Comparison of ENCODE assay signal across 16 mouse cellular contexts in genomic region chr10:114799481-114799880, GRCm38 (mm10). TPM values are rescaled to one million over a fixed set of nuclear protein-coding genes. Genes with fewer than 3 reads are reported as not detected.
DNase-seq lines count a peak whose midpoint lies in the region; ATAC-seq and TF ChIP-seq lines count a peak whose summit lies in the region.
"Had no signal": no experiment of that assay in that cellular context is flagged by ENCODE, and none has a peak within 500 bp of the region (broad histone marks: within the 10 kb centered on the region; RNA-seq: fewer than 3 reads in every experiment).

No protein-coding gene starts in this region.

- no peaks in the 10 kb centered on the region for H3K36me3 ChIP-seq in embryonic facial prominence, embryonic 13.5 days
- no peaks in the 10 kb centered on the region for H3K36me3 ChIP-seq in embryonic facial prominence, embryonic 10.5 days (replicated peaks)
- no peaks in the 10 kb centered on the region for H3K36me3 ChIP-seq in hindbrain, embryonic 16.5 days (ENCODE audit: control insufficient read depth, insufficient read depth, low read length)
- no peaks in the 10 kb centered on the region for H3K36me3 ChIP-seq in neural tube, embryonic 15.5 days
- H3K36me3 ChIP-seq: heart, embryonic 13.5 days; stomach, embryonic 15.5 days had no signal

- intact Hi-C loops in left cerebral cortex, adult 2 months (cut with DNase I): loop anchor here (5.0 kb wide), 1 partner anchor 62 kb away; no protein-coding TSS in a partner anchor
- intact Hi-C loops in left cerebral cortex, postnatal 25 days (cut with DNase I): no loop called here

- H3K9me3 ChIP-seq in embryonic facial prominence, embryonic 13.5 days: no peaks in the 10 kb centered on the region
- H3K9me3 ChIP-seq in embryonic facial prominence, embryonic 10.5 days: no peaks in the 10 kb centered on the region
- H3K9me3 ChIP-seq in hindbrain, embryonic 16.5 days (ENCODE audit: control insufficient read depth, low read length): no peaks in the 10 kb centered on the region
- no peaks in the 10 kb centered on the region for H3K9me3 ChIP-seq in neural tube, embryonic 15.5 days (replicated peaks)
- H3K9me3 ChIP-seq: forebrain, embryonic 13.5 days; heart, embryonic 13.5 days; stomach, embryonic 15.5 days had no signal

- DNase-seq in embryonic facial prominence, embryonic 10.5 days (ENCODE audit: low spot score): no peak
- no peak for DNase-seq in left cerebral cortex, adult 2 months (ENCODE audit: extremely low spot score in 1 of 2, low spot score in 2 of 2)
- no peak for DNase-seq in left cerebral cortex, postnatal 25 days (ENCODE audit: low spot score in 2 of 2)
- no peak for DNase-seq in frontal cortex, postnatal 36 days (ENCODE audit: low spot score in 2 of 2)
- no peak for DNase-seq in right cerebral cortex, adult 18-20 months
- DNase-seq: adrenal gland, postnatal 25 days; gastrocnemius, postnatal 25 days; lung, adult 18-20 months; lung, postnatal 4 days had no signal

- H3K4me1 ChIP-seq in embryonic facial prominence, embryonic 13.5 days: peaks cover 16% of the 10 kb centered on the region
- peaks cover 34% of the 10 kb centered on the region for H3K4me1 ChIP-seq in embryonic facial prominence, embryonic 10.5 days
- H3K4me1 ChIP-seq in hindbrain, embryonic 16.5 days (ENCODE audit: control insufficient read depth, insufficient read depth, low read depth, low read length): no peaks in the 10 kb centered on the region
- peaks cover 27% of the 10 kb centered on the region for H3K4me1 ChIP-seq in neural tube, embryonic 15.5 days

- H3K27ac ChIP-seq in embryonic facial prominence, embryonic 13.5 days: no peak overlapping the region
- no peak overlapping the region for H3K27ac ChIP-seq in embryonic facial prominence, embryonic 10.5 days (replicated peaks)
- H3K27ac ChIP-seq in left cerebral cortex, adult 2 months: no peak overlapping the region
- no peak overlapping the region for H3K27ac ChIP-seq in hindbrain, embryonic 16.5 days (ENCODE audit: low read depth, low read length)
- H3K27ac ChIP-seq in neural tube, embryonic 15.5 days (replicated peaks): no peak overlapping the region
- H3K27ac ChIP-seq: forebrain, embryonic 13.5 days; heart, embryonic 13.5 days; kidney, postnatal 0 days; stomach, embryonic 15.5 days had no signal

- ATAC-seq in embryonic facial prominence, embryonic 13.5 days (ENCODE audit: insufficient number of reproducible peaks, insufficient read depth, low FRiP score, low TSS enrichment, low read depth): no peak
- ATAC-seq in hindbrain, embryonic 16.5 days: no peak
- no peak for ATAC-seq in neural tube, embryonic 15.5 days (ENCODE audit: low FRiP score)
- ATAC-seq: forebrain, embryonic 13.5 days had no signal

- H3K27me3 ChIP-seq in embryonic facial prominence, embryonic 13.5 days: peaks cover 55% of the 10 kb centered on the region
- H3K27me3 ChIP-seq in embryonic facial prominence, embryonic 10.5 days (replicated peaks; ENCODE audit: low read depth, poor library complexity, severe bottlenecking): peaks cover 57% of the 10 kb centered on the region
- H3K27me3 ChIP-seq in hindbrain, embryonic 16.5 days (replicated peaks; ENCODE audit: control insufficient read depth, insufficient read depth, low read length): peaks cover 2% of the 10 kb centered on the region
- H3K27me3 ChIP-seq in neural tube, embryonic 15.5 days (replicated peaks): peaks cover 4% of the 10 kb centered on the region

- TF ChIP-seq CTCF in left cerebral cortex, adult 2 months (IDR thresholded peaks at IDR 0.05): no peak

- 90% methylated on average over 4 of the region's 4 CpGs for WGBS in embryonic facial prominence, embryonic 13.5 days
- WGBS in embryonic facial prominence, embryonic 10.5 days: 83% methylated on average over 4 of the region's 4 CpGs
- 90% methylated on average over 4 of the region's 4 CpGs for WGBS in hindbrain, embryonic 16.5 days
- 89% methylated on average over 4 of the region's 4 CpGs for WGBS in neural tube, embryonic 15.5 days

- peak overlapping the region; percentile 65; the same call in 1 of the 2 replicates for H3K4me3 ChIP-seq in embryonic facial prominence, embryonic 13.5 days
- no peak overlapping the region for H3K4me3 ChIP-seq in embryonic facial prominence, embryonic 10.5 days
- peak overlapping the region; percentile 28 for H3K4me3 ChIP-seq in left cerebral cortex, adult 2 months
- H3K4me3 ChIP-seq in hindbrain, embryonic 16.5 days (ENCODE audit: low read length): peak overlapping the region; percentile 83
- H3K4me3 ChIP-seq in neural tube, embryonic 15.5 days (replicated peaks): peak overlapping the region; percentile 60

- H3K9ac ChIP-seq in embryonic facial prominence, embryonic 13.5 days: no peak overlapping the region
- no peak overlapping the region for H3K9ac ChIP-seq in hindbrain, embryonic 16.5 days (ENCODE audit: low read depth, low read length)
- no peak overlapping the region for H3K9ac ChIP-seq in neural tube, embryonic 15.5 days (replicated peaks)
- H3K9ac ChIP-seq: forebrain, embryonic 13.5 days; heart, embryonic 13.5 days; stomach, embryonic 15.5 days had no signal

- H3K4me2 ChIP-seq in embryonic facial prominence, embryonic 13.5 days: peak overlapping the region; percentile 97; the same call in 1 of the 2 replicates
- peak overlapping the region; percentile 79 for H3K4me2 ChIP-seq in hindbrain, embryonic 16.5 days (ENCODE audit: low read length)
- peak overlapping the region; percentile 75 for H3K4me2 ChIP-seq in neural tube, embryonic 15.5 days

RNA-seq across cellular contexts. Expression of gene Trhde, which starts 2.6 kb away (rescaled TPM):
- polyA plus RNA-seq in embryonic facial prominence, embryonic 13.5 days (2015; fragmentation: Nextera tagmentation; extraction: Ambion mirVana): 1.0 and 1.3 TPM in 2 replicates
- polyA plus RNA-seq in embryonic facial prominence, embryonic 10.5 days (2016; fragmentation: Nextera tagmentation; extraction: Ambion mirVana): 1.0 and 1.5 TPM in 2 replicates
- total RNA-seq in left cerebral cortex, adult 2 months (2021): 10 to 100 TPM; 29.1 to 29.6 TPM
- total RNA-seq in left cerebral cortex, postnatal 25 days (2021): 10 to 100 TPM; 32.1 to 33.0 TPM
- 8.0 and 8.4 TPM in 2 replicates for polyA plus RNA-seq in hindbrain, embryonic 16.5 days (2015; fragmentation: Nextera tagmentation; extraction: Ambion mirVana)
- polyA plus RNA-seq in neural tube, embryonic 15.5 days (2015; fragmentation: Nextera tagmentation; extraction: Ambion mirVana): 6.6 and 7.6 TPM in 2 replicates
- polyA plus RNA-seq: heart, embryonic 13.5 days had no signal
